Mouse (Mus musculus) embryonic facial prominence, embryonic 13.5 days (tissue): ENCODE data around the gene Gm45521. TPM values are rescaled to one million over a fixed set of nuclear protein-coding genes. Genes with fewer than 3 reads are reported as not detected.
A peak's percentile ranks its signal among the peaks of the same experiment; 100 is the strongest.

ENCODE experiments used
- ATAC-seq: fragments of 200-750 bp; cut with Nextera tagmentation; 2 replicates; pipeline ENCODE4 v1.8.0; 2017; ENCODE audit warnings: low read depth; ENCODE audit not compliant: insufficient number of reproducible peaks, insufficient read depth, low FRiP score, low TSS enrichment
- H3K27ac ChIP-seq: fragments of 300-500 bp; sonication (generic); 2 replicates; pipeline ENCODE4 v1.5.1; 2015; ENCODE audit warnings: moderate library complexity, mild to moderate bottlenecking, inconsistent platforms
- H3K27me3 ChIP-seq: fragments of 300-500 bp; sonication (generic); 2 replicates; pipeline ENCODE4 v1.6.1; 2015; ENCODE audit warnings: mild to moderate bottlenecking, inconsistent platforms
- H3K36me3 ChIP-seq: fragments of 300-500 bp; sonication (generic); 2 replicates; pipeline ENCODE4 v1.6.1; 2015; ENCODE audit warnings: mild to moderate bottlenecking, inconsistent platforms
- H3K4me1 ChIP-seq: fragments of 300-500 bp; sonication (generic); 2 replicates; pipeline ENCODE4 v1.6.1; 2015; ENCODE audit warnings: inconsistent platforms
- H3K4me2 ChIP-seq: fragments of 300-500 bp; sonication (generic); 2 replicates; pipeline ENCODE4 v1.6.1; 2015; ENCODE audit warnings: moderate library complexity, mild to moderate bottlenecking, inconsistent platforms
- H3K4me3 ChIP-seq: fragments of 300-500 bp; sonication (generic); 2 replicates; pipeline ENCODE4 v1.5.1; 2015; ENCODE audit warnings: mild to moderate bottlenecking, inconsistent platforms
- H3K9ac ChIP-seq: fragments of 300-500 bp; sonication (generic); 2 replicates; pipeline ENCODE4 v1.6.1; 2015; ENCODE audit warnings: mild to moderate bottlenecking, inconsistent platforms
- H3K9me3 ChIP-seq: fragments of 300-500 bp; sonication (generic); 2 replicates; pipeline ENCODE4 v1.6.1; 2016; ENCODE audit warnings: inconsistent platforms
- WGBS: fragments of 180-500 bp; shearing (Covaris S2); methylation state at CpG from one replicate; pipeline ENCODE4 v1.1.7; 2015; ENCODE audit warnings: mixed read lengths; 5-methylcytosine and 5-hydroxymethylcytosine counted together
- polyA plus RNA-seq: library from polyadenylated mRNA; unstranded; fragments of >200 nt; fragmentation: Nextera tagmentation; extraction: Ambion mirVana; gene quantifications from 2 replicates; pipeline ENCODE4 v1.2.1, GENCODE M21; 2015

Gene Gm45521
- polyA plus RNA-seq, 1 experiment from 2014 or later = not detected

DNA sequence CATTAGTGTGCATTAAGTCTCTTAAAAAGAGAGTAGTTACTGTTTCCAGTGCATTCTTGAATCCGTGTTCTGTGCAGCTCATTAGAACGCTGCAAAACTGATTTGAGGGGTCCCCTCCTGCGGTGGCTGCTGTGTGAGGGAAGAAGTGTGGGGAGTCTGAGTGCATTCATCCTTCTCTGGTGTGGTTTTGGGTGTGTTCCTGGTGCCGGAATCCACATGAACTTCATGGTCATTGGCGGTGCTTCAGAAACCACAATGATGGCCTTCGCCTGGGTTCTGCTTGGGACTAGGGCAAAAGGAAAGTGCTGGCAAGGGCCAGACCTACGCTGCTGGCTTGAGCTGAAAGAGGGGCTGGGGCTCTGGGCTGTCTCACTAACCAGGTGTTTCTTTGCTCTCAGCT, 22.9 kb upstream of the Gm45521 start:
- WGBS = 74% methylated on average over 7 of the region's 7 CpGs
- Histone ChIP-seq H3K27ac (peak overlapping the region; percentile 64; the same call in 1 of the 2 replicates), H3K9ac (no peak overlapping the region), H3K4me1 (peaks cover 18% of the 10 kb centered on the region), H3K27me3 (no peaks in the 10 kb centered on the region), H3K4me3 (no peak overlapping the region), H3K9me3 (no peaks in the 10 kb centered on the region), H3K36me3 (peaks cover 76% of the 10 kb centered on the region), H3K4me2 (no peak overlapping the region)
- no peak for ATAC-seq

DNA sequence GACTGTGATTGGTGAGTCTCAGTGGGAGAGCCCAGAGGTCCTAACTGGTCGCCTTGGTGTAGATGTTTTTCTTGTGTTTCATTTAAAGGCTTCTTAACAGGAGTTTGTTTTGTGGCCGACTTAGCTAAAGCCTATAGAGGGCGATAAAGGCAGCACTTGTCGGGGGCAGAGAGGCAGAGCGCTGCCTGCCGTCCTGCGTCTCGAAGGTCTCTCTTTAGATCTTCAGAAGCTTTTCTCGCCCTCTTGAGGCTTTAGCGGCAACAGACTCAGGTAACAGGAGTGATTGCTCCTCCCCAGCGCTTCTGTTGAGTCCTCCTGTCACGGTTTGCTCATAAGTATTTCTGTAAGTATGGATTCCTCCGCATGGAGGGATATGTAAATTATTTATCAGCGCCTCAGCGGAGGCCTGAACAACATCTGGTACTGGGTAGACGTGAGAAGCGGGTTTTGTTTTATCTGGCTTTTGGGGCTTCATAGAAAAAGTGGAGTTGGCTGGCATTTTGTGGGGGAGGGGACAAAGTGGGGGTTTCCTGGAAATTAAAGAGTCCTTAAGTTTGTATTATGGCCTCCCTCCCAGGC, 19.9 kb upstream of the Gm45521 start:
- peak overlapping the region; percentile 31; the same call in 1 of the 2 replicates for H3K4me2 ChIP-seq
- H3K27ac ChIP-seq = peak overlapping the region; percentile 44
- ATAC-seq = no peak
- no peak overlapping the region; the same call in 1 of the 2 replicates for H3K4me3 ChIP-seq
- no peaks in the 10 kb centered on the region for H3K9me3 ChIP-seq
- H3K9ac ChIP-seq = 0 out of 2 replicates have a peak overlapping the region, but pooled peaks have one; percentile 32
- H3K27me3 ChIP-seq = no peaks in the 10 kb centered on the region
- WGBS = 13% methylated on average over 17 of the region's 17 CpGs
- H3K36me3 ChIP-seq = peaks cover 76% of the 10 kb centered on the region
- peaks cover 18% of the 10 kb centered on the region for H3K4me1 ChIP-seq

DNA sequence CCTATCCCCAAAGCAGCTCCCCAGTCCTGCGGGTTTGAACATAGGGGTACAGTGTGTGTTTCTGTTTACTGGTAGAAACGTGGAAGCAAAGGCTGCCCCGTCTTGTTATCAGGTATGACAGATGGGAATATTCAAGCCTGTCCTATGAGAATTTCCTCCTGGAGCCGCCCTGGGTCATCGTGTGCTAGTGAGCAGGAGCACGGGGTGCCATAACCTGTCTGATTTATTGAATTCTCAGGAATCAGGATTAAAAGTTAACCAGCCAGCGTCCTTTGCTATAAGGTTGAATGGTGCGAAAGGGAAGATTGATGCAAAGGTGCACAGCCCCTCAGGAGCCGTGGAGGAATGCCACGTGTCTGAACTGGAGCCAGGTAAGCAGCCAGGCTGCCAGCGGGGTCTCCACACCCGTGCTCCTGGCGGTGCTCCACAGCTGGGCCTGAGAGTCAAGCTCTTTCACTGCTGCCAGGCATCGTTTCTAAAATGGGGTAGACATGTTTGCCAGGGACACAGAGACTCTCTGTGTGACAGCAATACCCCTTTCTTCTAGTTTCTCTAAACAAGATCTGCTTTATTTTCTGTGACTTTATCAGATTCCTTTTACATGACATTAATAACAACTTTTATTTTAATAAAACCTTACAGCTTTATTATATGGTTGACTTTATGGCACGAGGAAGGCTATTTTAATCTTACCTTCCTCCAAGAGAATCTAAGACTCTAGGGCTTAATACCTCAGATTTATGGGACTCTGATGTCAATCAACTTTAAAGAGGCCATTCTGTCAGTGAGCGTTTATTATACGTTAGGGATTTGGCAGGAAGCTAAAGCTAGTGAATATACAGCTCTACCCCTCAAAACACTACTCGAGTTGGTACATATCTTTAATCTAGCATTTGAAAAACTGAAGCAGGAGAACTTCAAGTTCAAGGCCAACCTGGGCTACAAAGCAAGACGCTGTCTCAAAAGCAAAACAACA, 18.0 kb upstream of the Gm45521 start:
- peaks cover 24% of the 10 kb centered on the region for H3K4me1 ChIP-seq
- H3K36me3 ChIP-seq = peaks cover 76% of the 10 kb centered on the region
- H3K27ac ChIP-seq = no peak overlapping the region

GRCm38 (mm10) chr14:7941413-7941812, 15.7 kb upstream of the Gm45521 start:
- Histone ChIP-seq H3K27ac (no peak overlapping the region), H3K4me3 (no peak overlapping the region), H3K4me2 (no peak overlapping the region), H3K36me3 (peaks cover 76% of the 10 kb centered on the region), H3K9me3 (no peaks in the 10 kb centered on the region), H3K27me3 (no peaks in the 10 kb centered on the region), H3K4me1 (peaks cover 26% of the 10 kb centered on the region), H3K9ac (no peak overlapping the region)
- 81% methylated on average over 5 of the region's 5 CpGs for WGBS
- no peak for ATAC-seq

More for the DNA sequence above, 18.0 kb upstream of the Gm45521 start:
- Histone ChIP-seq H3K4me3 (no peak overlapping the region), H3K9me3 (no peaks in the 10 kb centered on the region), H3K4me2 (no peak overlapping the region), H3K27me3 (no peaks in the 10 kb centered on the region), H3K9ac (no peak overlapping the region)
- 84% methylated on average over 19 of the region's 19 CpGs for whole genome bisulfite sequencing
- ATAC-seq = no peak

DNA sequence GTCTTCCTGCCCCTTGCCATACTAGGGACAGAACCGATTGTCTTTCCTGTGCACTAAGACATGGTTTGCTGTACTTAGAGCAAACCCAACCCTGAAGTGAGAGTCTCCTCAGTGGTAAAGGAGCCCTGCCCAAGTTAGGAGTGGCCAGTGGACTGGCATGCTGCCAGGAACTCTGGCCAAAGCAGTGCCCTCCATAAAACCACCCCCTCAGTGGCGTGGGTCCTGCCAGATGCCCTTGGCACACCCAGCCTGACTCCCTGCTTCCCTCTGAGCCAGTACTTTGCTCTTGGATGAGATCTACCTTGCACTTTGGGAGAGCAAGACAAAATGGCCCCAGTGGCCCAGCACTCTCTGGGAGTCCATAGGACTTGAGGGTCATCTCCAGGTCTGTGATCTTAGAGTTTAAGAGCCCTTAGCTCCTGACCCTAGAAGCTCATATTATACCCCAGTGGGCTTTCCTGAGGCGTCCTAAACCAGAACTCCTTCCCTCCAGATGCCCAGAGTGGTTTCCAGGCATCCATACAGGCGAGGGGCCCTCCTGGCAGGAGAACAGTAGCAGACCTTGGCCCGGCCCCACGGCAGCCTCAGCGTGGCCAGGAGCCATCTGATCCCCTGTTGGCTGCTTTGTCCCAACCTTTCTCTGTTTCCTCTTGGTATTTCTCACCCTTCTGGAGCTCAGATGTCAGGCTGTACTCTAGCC, 13.8 kb upstream of the Gm45521 start:
- Histone ChIP-seq H3K4me1 (peaks cover 12% of the 10 kb centered on the region), H3K4me3 (no peak overlapping the region), H3K4me2 (no peak overlapping the region), H3K27me3 (no peaks in the 10 kb centered on the region), H3K27ac (peak overlapping the region; percentile 39), H3K9ac (no peak overlapping the region), H3K9me3 (no peaks in the 10 kb centered on the region), H3K36me3 (peaks cover 89% of the 10 kb centered on the region)
- no peak; the same call in 1 of the 2 replicates for ATAC-seq
- WGBS = 64% methylated on average over 7 of the region's 7 CpGs

DNA sequence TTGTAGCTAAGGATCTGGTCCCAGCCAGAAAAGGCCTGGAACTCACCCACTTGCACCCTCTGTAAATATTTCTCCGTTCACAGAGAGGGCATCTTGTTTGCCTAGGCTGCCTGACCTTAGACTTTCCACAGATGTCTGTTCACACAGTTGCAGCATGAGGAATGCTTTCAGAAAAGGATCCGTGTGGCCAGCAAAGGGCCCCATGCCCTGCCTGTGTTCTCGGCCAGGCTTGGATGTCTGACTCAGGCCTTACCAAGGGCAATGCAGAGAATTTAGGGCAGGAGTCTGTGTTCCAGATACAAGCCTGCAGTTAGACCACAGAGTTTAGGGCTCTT, 13.3 kb upstream of the Gm45521 start:
- ATAC-seq = no peak

DNA sequence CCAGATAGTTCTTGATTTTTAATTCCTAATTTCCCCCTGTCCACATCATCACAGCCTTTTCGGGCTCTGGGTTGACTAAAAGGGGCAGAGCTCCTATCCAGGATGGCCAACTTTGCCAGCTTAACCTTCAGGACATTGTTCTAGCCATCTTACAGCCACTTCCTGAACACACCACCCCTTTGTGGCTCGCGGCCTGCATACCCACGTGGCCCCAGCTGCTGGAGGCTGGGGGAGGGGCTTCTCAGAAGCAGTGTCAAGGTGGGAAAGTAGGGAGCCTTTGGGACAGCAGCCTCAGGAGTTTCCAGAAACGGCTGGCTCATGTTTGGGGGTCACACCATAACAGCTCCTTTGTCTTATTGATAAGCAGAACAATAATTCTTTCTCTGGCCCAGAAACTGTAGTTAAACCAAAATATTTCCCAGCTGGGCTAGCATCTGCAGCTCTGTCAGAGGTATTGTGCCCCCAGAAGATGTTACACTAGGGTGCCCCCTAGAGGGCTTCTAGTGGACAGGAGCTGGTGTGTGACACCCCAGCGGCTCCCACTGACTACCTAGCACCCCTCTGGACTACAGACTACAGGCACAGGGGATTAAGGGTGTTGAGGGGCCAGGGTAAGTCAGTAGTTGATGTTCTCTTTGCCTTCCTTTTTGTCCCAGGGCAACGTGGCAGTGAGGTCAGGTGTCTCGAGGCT, 12.6 kb upstream of the Gm45521 start:
- no peak for ATAC-seq
- no peaks in the 10 kb centered on the region for H3K9me3 ChIP-seq
- H3K4me2 ChIP-seq = no peak overlapping the region
- peaks cover 12% of the 10 kb centered on the region for H3K4me1 ChIP-seq
- H3K4me3 ChIP-seq = no peak overlapping the region
- H3K36me3 ChIP-seq = peaks cover 92% of the 10 kb centered on the region
- H3K27me3 ChIP-seq = no peaks in the 10 kb centered on the region
- H3K9ac ChIP-seq = no peak overlapping the region
- WGBS = 47% methylated on average over 8 of the region's 8 CpGs
- H3K27ac ChIP-seq = no peak overlapping the region

More for the DNA sequence above, 13.3 kb upstream of the Gm45521 start:
- Histone ChIP-seq H3K9ac (no peak overlapping the region), H3K27ac (peak overlapping the region; percentile 39; the same call in 1 of the 2 replicates), H3K4me1 (peaks cover 12% of the 10 kb centered on the region), H3K4me3 (no peak overlapping the region), H3K4me2 (no peak overlapping the region), H3K9me3 (no peaks in the 10 kb centered on the region), H3K27me3 (no peaks in the 10 kb centered on the region), H3K36me3 (peaks cover 94% of the 10 kb centered on the region)
- 83% methylated on average over 3 of the region's 3 CpGs for WGBS

- Histone ChIP-seq H3K9me3 (no peaks in the 10 kb centered on the region), H3K4me3 (no peak overlapping the region), H3K36me3 (peaks cover 92% of the 10 kb centered on the region), H3K4me1 (peaks cover 12% of the 10 kb centered on the region), H3K9ac (no peak overlapping the region), H3K27me3 (no peaks in the 10 kb centered on the region), H3K4me2 (no peak overlapping the region), H3K27ac (no peak overlapping the region)
- no peak for ATAC-seq
- WGBS = 80% methylated on average over 5 of the region's 5 CpGs
Measured at GRCm38 (mm10) chr14:7945261-7945660, 11.8 kb upstream of the Gm45521 start.

DNA sequence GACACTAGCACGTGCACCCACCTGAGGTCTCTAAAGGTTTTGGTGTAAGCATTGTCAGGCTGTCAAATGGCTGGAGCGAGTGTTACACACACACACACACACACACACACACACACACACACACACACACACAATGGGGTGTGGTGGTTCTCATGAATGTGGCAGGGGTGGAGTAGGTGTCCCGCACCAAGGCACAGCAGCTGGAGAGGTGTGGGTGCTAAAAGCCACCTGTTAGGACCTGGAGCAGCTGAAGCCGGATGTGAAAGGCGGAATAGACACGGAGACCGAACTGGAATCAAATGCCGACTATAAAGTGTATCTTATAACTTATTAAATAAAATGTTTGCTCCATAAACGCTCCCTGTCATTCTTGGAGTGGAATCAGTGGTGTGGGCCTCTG, 5.9 kb upstream of the Gm45521 start:
- Histone ChIP-seq H3K36me3 (peaks cover 54% of the 10 kb centered on the region), H3K27me3 (no peaks in the 10 kb centered on the region), H3K4me2 (no peak overlapping the region), H3K4me1 (0 out of 2 replicates have a peak, but pooled peaks cover 11% of the 10 kb centered on the region), H3K9me3 (no peaks in the 10 kb centered on the region), H3K4me3 (no peak overlapping the region), H3K9ac (no peak overlapping the region), H3K27ac (no peak overlapping the region)
- ATAC-seq = no peak
- WGBS = 93% methylated on average over 9 of the region's 9 CpGs

DNA sequence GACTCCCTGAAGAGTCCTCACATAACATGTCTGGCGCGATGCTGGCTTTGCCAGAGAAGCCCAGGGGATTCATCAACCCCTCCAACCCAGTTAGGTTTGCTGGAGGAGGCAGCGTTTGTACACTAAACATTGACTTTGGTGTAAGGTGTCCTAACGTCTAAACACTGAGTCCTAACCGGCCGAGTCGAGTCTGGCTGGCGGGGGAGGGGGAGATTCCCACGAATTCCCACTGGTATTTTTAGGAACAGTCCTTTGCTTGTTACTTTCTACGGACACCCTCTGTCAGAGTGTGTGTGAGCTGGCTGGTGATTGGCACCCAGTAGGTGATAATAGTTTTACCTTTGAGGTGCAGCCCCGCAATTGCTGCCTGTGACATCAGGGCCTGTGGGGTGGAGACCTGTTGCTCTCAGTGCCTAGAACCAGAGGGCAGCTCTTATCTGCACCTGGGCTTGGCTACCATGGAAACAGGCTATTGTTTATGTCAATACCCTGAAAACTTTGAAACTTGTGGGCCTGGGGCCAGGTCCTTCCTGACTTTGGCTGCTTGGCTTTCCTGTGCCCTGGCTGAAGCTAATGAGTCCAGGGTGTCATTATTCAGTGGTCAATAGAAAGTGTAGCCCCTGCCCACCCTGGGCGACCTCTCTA, 4.4 kb upstream of the Gm45521 start:
- Histone ChIP-seq H3K4me1 (0 out of 2 replicates have a peak, but pooled peaks cover 11% of the 10 kb centered on the region), H3K27me3 (no peaks in the 10 kb centered on the region), H3K36me3 (peaks cover 44% of the 10 kb centered on the region), H3K4me2 (no peak overlapping the region), H3K27ac (0 out of 2 replicates have a peak overlapping the region, but pooled peaks have one; percentile 18), H3K9ac (no peak overlapping the region), H3K4me3 (no peak overlapping the region), H3K9me3 (no peaks in the 10 kb centered on the region)
- WGBS = 30% methylated on average over 12 of the region's 12 CpGs
- ATAC-seq = no peak
